7 mouse cellular contexts compared by ENCODE assay signal in genomic region chr2:116067065-116067497, GRCm38 (mm10). TPM values are rescaled to one million over a fixed set of nuclear protein-coding genes. Genes with fewer than 3 reads are reported as not detected.
A peak's percentile ranks its signal among the peaks of the same experiment; 100 is the strongest.
DNase-seq lines count a peak whose midpoint lies in the region; ATAC-seq and TF ChIP-seq lines count a peak whose summit lies in the region.

No protein-coding gene starts in this region.

- peak overlapping the region; percentile 78 to 99 for H3K4me3 ChIP-seq in MEL (ENCODE audit: control insufficient read depth in 1 of 2, insufficient read depth in 1 of 2, low read depth in 2 of 2, low read length in 2 of 2)
- H3K4me3 ChIP-seq in bone marrow macrophage, adult 2 months (ENCODE audit: insufficient read depth, low read length), result peak overlapping the region; percentile 37
- H3K4me3 ChIP-seq in hindbrain, embryonic 15.5 days, result peak overlapping the region; percentile 68
- peak overlapping the region; percentile 90 for H3K4me3 ChIP-seq in megakaryocyte, embryonic 14.5 days (replicated peaks)

- peak; percentile 76 for ATAC-seq in hindbrain, embryonic 15.5 days (ENCODE audit: low FRiP score, low read depth)

- no peak for TF ChIP-seq RAD21 in MEL (IDR thresholded peaks at IDR 0.05; ENCODE audit: low read depth, low read length)

- TF ChIP-seq EP300 in MEL (IDR thresholded peaks at IDR 0.05; ENCODE audit: low read depth in 1 of 2, low read length in 2 of 2), result no peak

- H3K4me2 ChIP-seq in hindbrain, embryonic 15.5 days, result peak overlapping the region; percentile 73

- DNase-seq in MEL (ENCODE audit: low read depth, low spot score), result peak; percentile 91
- DNase-seq in frontal cortex, postnatal 14 days (ENCODE audit: low spot score in 2 of 2), result peak; percentile 72 to 78
- DNase-seq in left cerebral cortex, postnatal 25 days (ENCODE audit: low spot score in 2 of 2), result peak; percentile 78 to 80
- DNase-seq in right cerebral cortex, postnatal 4 days, result peak; percentile 74

- TF ChIP-seq CTCF in MEL (IDR thresholded peaks at IDR 0.05 in 2 of 3, conservative IDR thresholded peaks at IDR 0.05 in 1 of 3; ENCODE audit: control insufficient read depth in 1 of 3, insufficient read depth in 1 of 3, low read depth in 2 of 3, low read length in 3 of 3, poor library complexity in 1 of 3, severe bottlenecking in 1 of 3), result no peak; a peak in 1 of 6 replicates
- TF ChIP-seq CTCF in bone marrow macrophage, adult 2 months (IDR thresholded peaks at IDR 0.05; ENCODE audit: low read depth, low read length), result no peak

- 1% methylated on average over 27 of the region's 27 CpGs for WGBS in hindbrain, embryonic 15.5 days

- H3K27ac ChIP-seq in MEL (ENCODE audit: control insufficient read depth, low read depth, low read length), result peak overlapping the region; percentile 81
- no peak overlapping the region for H3K27ac ChIP-seq in bone marrow macrophage, adult 2 months (ENCODE audit: insufficient read depth, low read depth, low read length)
- peak overlapping the region; percentile 97 for H3K27ac ChIP-seq in hindbrain, embryonic 15.5 days (replicated peaks)

- TF ChIP-seq POLR2A in MEL (IDR thresholded peaks at IDR 0.05; ENCODE audit: control insufficient read depth in 1 of 2, insufficient read depth in 1 of 2, low read depth in 1 of 2, low read length in 2 of 2, poor library complexity in 1 of 2), result peak; percentile 28 to 60; a peak in 2 of 4 replicates
- no peak for TF ChIP-seq POLR2A in bone marrow macrophage, adult 2 months (IDR thresholded peaks at IDR 0.05; ENCODE audit: borderline replicate concordance, low read depth, low read length)

- no peaks in the 10 kb centered on the region for H3K9me3 ChIP-seq in MEL (replicated peaks; ENCODE audit: insufficient read depth, low read length)
- no peaks in the 10 kb centered on the region for H3K9me3 ChIP-seq in hindbrain, embryonic 15.5 days
- H3K9me3 ChIP-seq in megakaryocyte, embryonic 14.5 days, result no peaks in the 10 kb centered on the region

- H3K9ac ChIP-seq in MEL (ENCODE audit: control insufficient read depth, low read depth, low read length, poor library complexity, severe bottlenecking), result peak overlapping the region; percentile 68
- H3K9ac ChIP-seq in hindbrain, embryonic 15.5 days, result peak overlapping the region; percentile 46

- intact Hi-C loops in left cerebral cortex, postnatal 25 days (cut with DNase I), result loop anchor here (10.0 kb wide), 1 partner anchor 482 kb away; the partner anchor contains the start of gene BC052040

- H3K27me3 ChIP-seq in MEL (ENCODE audit: control insufficient read depth in 1 of 2, insufficient read depth in 2 of 2, low read length in 2 of 2), result no peaks in the 10 kb centered on the region
- H3K27me3 ChIP-seq in hindbrain, embryonic 15.5 days, result no peaks in the 10 kb centered on the region
- H3K27me3 ChIP-seq in megakaryocyte, embryonic 14.5 days (replicated peaks), result peaks cover 88% of the 10 kb centered on the region

- peaks cover 9% of the 10 kb centered on the region for H3K79me2 ChIP-seq in MEL (ENCODE audit: control insufficient read depth, insufficient read depth, low read length, poor library complexity)

- peaks cover 0 to 7% of the 10 kb centered on the region in 2 experiments; a peak in 1 of 4 replicates for H3K4me1 ChIP-seq in MEL (ENCODE audit: control insufficient read depth in 1 of 2, insufficient read depth in 2 of 2, low read length in 2 of 2)
- H3K4me1 ChIP-seq in bone marrow macrophage, adult 2 months (ENCODE audit: control insufficient read depth, insufficient read depth, low read length), result no peaks in the 10 kb centered on the region; the same call in 1 of the 2 replicates
- peaks cover 17% of the 10 kb centered on the region for H3K4me1 ChIP-seq in hindbrain, embryonic 15.5 days (replicated peaks)
- peaks cover 52% of the 10 kb centered on the region for H3K4me1 ChIP-seq in megakaryocyte, embryonic 14.5 days

- H3K36me3 ChIP-seq in MEL (ENCODE audit: control insufficient read depth in 1 of 2, insufficient read depth in 2 of 2, low read length in 2 of 2), result peaks cover 0 to 3% of the 10 kb centered on the region in 2 experiments; a peak in 2 of 4 replicates
- no peaks in the 10 kb centered on the region for H3K36me3 ChIP-seq in hindbrain, embryonic 15.5 days
- no peaks in the 10 kb centered on the region for H3K36me3 ChIP-seq in megakaryocyte, embryonic 14.5 days (replicated peaks; ENCODE audit: low read length)

TF ChIP-seq in MEL, 35 proteins besides CTCF, POLR2A, EP300 and RAD21:
- TF ChIP-seq BHLHE40 (IDR thresholded peaks at IDR 0.05; ENCODE audit: borderline replicate concordance, low read depth, low read length) (peak; percentile 25; the same call in 1 of the 2 replicates), MYB (IDR thresholded peaks at IDR 0.05; ENCODE audit: low read depth, low read length) (no peak), NELFE (IDR thresholded peaks at IDR 0.05; ENCODE audit: low read depth, low read length) (peak; percentile 65), CHD2 (IDR thresholded peaks at IDR 0.05; ENCODE audit: low read length) (no peak), CHD1 (IDR thresholded peaks at IDR 0.05; ENCODE audit: low read depth, low read length) (no peak), MXI1 (IDR thresholded peaks at IDR 0.05; ENCODE audit: low read depth, low read length) (no peak), NRF1 (IDR thresholded peaks at IDR 0.05; ENCODE audit: insufficient read depth, low read depth, low read length, poor library complexity, severe bottlenecking) (peak; percentile 67), ETS1 (IDR thresholded peaks at IDR 0.05; ENCODE audit: low read depth, low read length) (0 out of 2 replicates have a peak, but pooled peaks have one; percentile 10), GABPA (IDR thresholded peaks at IDR 0.05; ENCODE audit: low read depth, low read length) (no peak), ELF1 (IDR thresholded peaks at IDR 0.05; ENCODE audit: low read depth, low read length) (no peak), GATA1 (IDR thresholded peaks at IDR 0.05; ENCODE audit: low read depth, low read length) (no peak), HCFC1 (IDR thresholded peaks at IDR 0.05; ENCODE audit: low read depth, low read length) (peak; percentile 31; the same call in 1 of the 2 replicates), TCF12 (IDR thresholded peaks at IDR 0.05; ENCODE audit: low read depth, low read length) (peak; percentile 12; the same call in 1 of the 2 replicates), USF1 (IDR thresholded peaks at IDR 0.05; ENCODE audit: low read depth, low read length) (no peak), MAZ (IDR thresholded peaks at IDR 0.05; ENCODE audit: low read depth, low read length) (0 out of 2 replicates have a peak, but pooled peaks have one; percentile 47)

RNA-seq across cellular contexts. Expression of gene Meis2, which starts 1.4 kb away (rescaled TPM):
- total RNA-seq in MEL (2012; rRNA removed), result 3.1 and 5.2 TPM in 2 replicates
- 1 to 10 TPM in 1 of 2 experiments, not detected in 1; 9.8 TPM for polyA plus RNA-seq in MEL (2012; ENCODE audit: insufficient read depth in 1 of 2, insufficient read length in 2 of 2, low read depth in 1 of 2, low replicate concordance in 2 of 2, missing spikeins in 1 of 2)
- polyA plus RNA-seq in bone marrow macrophage, adult 2 months (2012; ENCODE audit: insufficient read depth, insufficient read length, missing spikeins), result not detected in 2 replicates
- polyA plus RNA-seq in hindbrain, embryonic 15.5 days (2015; fragmentation: Nextera tagmentation; extraction: Ambion mirVana), result 139 and 140 TPM in 2 replicates
- 100 to 1,000 TPM in 1 of 2 experiments, 10 to 100 TPM in 1; 94.3 to 130 TPM for total RNA-seq in left cerebral cortex, postnatal 25 days (2021)
- polyA plus RNA-seq in megakaryocyte, embryonic 14.5 days (2012; ENCODE audit: insufficient read depth, low replicate concordance), result not detected in 2 replicates

Comparison
In these comparisons a context has a peak if more than half of its experiments do, and no peak if none do; other contexts are left out.
1. H3K4me3 ChIP-seq: peak in every context shown above with its lines; median percentile 90 in megakaryocyte, embryonic 14.5 days; 88 in MEL; 68 in hindbrain, embryonic 15.5 days; 37 in bone marrow macrophage, adult 2 months.
2. RNA of gene Meis2, which starts 1.4 kb away (polyA plus RNA-seq): 139 to 140 TPM in hindbrain, embryonic 15.5 days; 9.8 TPM in MEL, not detected in bone marrow macrophage, adult 2 months and not detected in megakaryocyte, embryonic 14.5 days; every median in the first group is over 10 times any median in the second.
3. Peak in every context shown above with its lines, with median percentiles within 50 percentile points of each other: DNase-seq.